8 mouse cellular contexts compared by ENCODE assay signal in the genomic region with DNA sequence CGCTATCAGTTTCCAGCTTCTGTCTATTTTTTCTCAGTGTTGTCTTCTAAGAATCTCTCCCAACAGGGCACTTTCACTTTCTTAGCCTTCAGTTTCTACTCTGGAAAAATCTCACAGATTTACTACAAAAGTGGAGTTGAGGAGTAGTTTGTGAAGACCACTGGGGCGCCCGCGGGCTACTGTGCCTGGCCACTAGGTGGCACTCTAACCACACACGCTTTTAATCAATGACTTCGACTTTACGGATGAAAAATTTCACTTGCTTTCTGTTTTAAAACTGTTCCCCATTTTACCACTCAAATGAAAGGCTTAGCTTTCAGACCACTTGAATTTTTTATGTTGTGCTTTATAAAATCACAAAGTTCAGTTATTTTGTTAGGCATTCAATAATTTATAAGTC.
DNase-seq lines count a peak whose midpoint lies in the region; ATAC-seq lines count a peak whose summit lies in the region.

No protein-coding gene starts in this region.

- H3K36me3 ChIP-seq in forebrain, embryonic 16.5 days (ENCODE audit: control insufficient read depth, insufficient read depth) = no peaks in the 10 kb centered on the region
- H3K36me3 ChIP-seq in midbrain, embryonic 14.5 days (ENCODE audit: control insufficient read depth, insufficient read depth, low read length) = no peaks in the 10 kb centered on the region

- peak; percentile 6 to 42 for DNase-seq in heart, adult 18-20 months
- DNase-seq in heart, postnatal 25 days (ENCODE audit: low spot score) = no peak
- peak; percentile 34 for DNase-seq in c-Kit-positive CD71-negative TER-119-negative erythroid progenitor cells, embryonic 14.5 days (ENCODE audit: low read depth)
- peak; percentile 54 for DNase-seq in hindlimb bud, embryonic 11.5 days (ENCODE audit: extremely low spot score, low read depth, low spot score)
- DNase-seq in left cerebral cortex, postnatal 36 days (ENCODE audit: low spot score in 2 of 2) = peak; percentile 39 to 59
- peak; percentile 92 for DNase-seq in midbrain, embryonic 14.5 days
- peak; percentile 13 to 42 for DNase-seq in spleen, postnatal 14 days (ENCODE audit: low spot score in 2 of 2)

- H3K27me3 ChIP-seq in forebrain, embryonic 16.5 days (replicated peaks; ENCODE audit: control insufficient read depth, insufficient read depth, low read length) = no peaks in the 10 kb centered on the region
- no peaks in the 10 kb centered on the region for H3K27me3 ChIP-seq in midbrain, embryonic 14.5 days (ENCODE audit: control insufficient read depth, insufficient read depth, low read length)

- no peak overlapping the region for H3K27ac ChIP-seq in forebrain, embryonic 16.5 days (ENCODE audit: low read length)
- H3K27ac ChIP-seq in midbrain, embryonic 14.5 days (replicated peaks; ENCODE audit: low read depth, low read length) = no peak overlapping the region

- WGBS in forebrain, embryonic 16.5 days = 7% methylated on average over 7 of the region's 7 CpGs
- WGBS in midbrain, embryonic 14.5 days = 7% methylated on average over 7 of the region's 7 CpGs

- intact Hi-C loops in heart, postnatal 25 days (cut with DNase I) = no loop called here
- intact Hi-C loops in left cerebral cortex, postnatal 36 days (cut with DNase I) = loop anchor here (5.0 kb wide), 1 partner anchor 1675 kb away; no protein-coding TSS in a partner anchor

- H3K4me1 ChIP-seq in forebrain, embryonic 16.5 days (replicated peaks; ENCODE audit: control insufficient read depth, insufficient read depth, low read length) = 0 out of 2 replicates have a peak, but pooled peaks cover 3% of the 10 kb centered on the region
- no peaks in the 10 kb centered on the region for H3K4me1 ChIP-seq in midbrain, embryonic 14.5 days (ENCODE audit: control insufficient read depth, insufficient read depth, low read length)

- no peaks in the 10 kb centered on the region for H3K9me3 ChIP-seq in forebrain, embryonic 16.5 days (ENCODE audit: control insufficient read depth, low read length)
- no peaks in the 10 kb centered on the region for H3K9me3 ChIP-seq in midbrain, embryonic 14.5 days (ENCODE audit: control insufficient read depth, low read length)

- H3K4me3 ChIP-seq in forebrain, embryonic 16.5 days (replicated peaks; ENCODE audit: low read length) = no peak overlapping the region
- no peak overlapping the region for H3K4me3 ChIP-seq in midbrain, embryonic 14.5 days (replicated peaks; ENCODE audit: low read depth, low read length)

- ATAC-seq in forebrain, embryonic 16.5 days = peak; percentile 78
- peak; percentile 60; the same call in 1 of the 2 replicates for ATAC-seq in midbrain, embryonic 14.5 days (ENCODE audit: low FRiP score, low TSS enrichment)

- H3K4me2 ChIP-seq in forebrain, embryonic 16.5 days (ENCODE audit: low read length) = peak overlapping the region; percentile 11; the same call in 1 of the 2 replicates
- H3K4me2 ChIP-seq in midbrain, embryonic 14.5 days (ENCODE audit: low read length) = no peak overlapping the region

- H3K9ac ChIP-seq in forebrain, embryonic 16.5 days (replicated peaks; ENCODE audit: low read depth, low read length) = no peak overlapping the region
- no peak overlapping the region for H3K9ac ChIP-seq in midbrain, embryonic 14.5 days (replicated peaks; ENCODE audit: low read length)
